Mouse (Mus musculus) E14TG2a.4 (cell line): ENCODE results near the gene Scnn1a.

Experiments used
- CTCF ChIP-seq: conservative IDR thresholded peaks from 2 replicates; pipeline ENCODE4 v1.5.1; 2014; ENCODE audit warnings: low read length
- NANOG ChIP-seq: IDR thresholded peaks from 2 replicates; pipeline ENCODE4 v1.6.1; 2014; ENCODE audit warnings: borderline replicate concordance, low read length, mixed read lengths
- POU5F1 ChIP-seq: IDR thresholded peaks from 2 replicates; pipeline ENCODE4 v1.6.1; 2014; ENCODE audit warnings: low read length, borderline replicate concordance

- TF ChIP-seq CTCF (no peak), NANOG (no peak), POU5F1 (no peak)
These were observed 1.2 kb upstream of the Scnn1a start for GRCm38 (mm10) chr6:125318981-125319918.
